Mouse (Mus musculus): Measurements from ENCODE around the gene Gm15517.

DNA sequence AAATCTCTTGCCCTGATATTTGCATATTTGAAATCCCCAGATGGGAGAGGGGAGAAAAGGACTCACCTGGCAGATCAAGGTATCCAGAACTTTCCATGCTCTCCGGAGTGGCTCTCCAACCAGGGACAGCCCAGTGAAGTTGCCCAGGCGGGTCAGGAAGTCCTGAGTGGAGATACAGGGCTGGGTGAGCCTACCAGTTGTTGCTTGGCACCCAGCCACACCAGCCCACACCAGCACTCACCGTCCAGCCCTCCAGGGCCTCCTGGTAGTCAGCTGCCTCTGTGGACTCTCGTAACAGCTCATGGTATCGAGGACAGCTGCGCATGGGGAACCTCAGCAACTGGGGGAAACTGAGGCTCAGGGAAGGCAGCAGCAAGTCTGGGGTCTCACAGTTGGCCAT is 6.3 kb upstream of the Gm15517 start:
- TF ChIP-seq CTCF (IDR thresholded peaks at IDR 0.05; ENCODE audit: low read depth, low read length), result no peak
- TF ChIP-seq POLR2A (IDR thresholded peaks at IDR 0.05; ENCODE audit: borderline replicate concordance, low read depth, low read length), result no peak

All from bone marrow macrophage, adult 2 months (primary cell).